Mouse (Mus musculus): ENCODE measurements around the gene Usp37. TPM values are rescaled to one million over a fixed set of nuclear protein-coding genes. Genes with fewer than 3 reads are reported as not detected.
A peak's percentile ranks its signal among the peaks of the same experiment; 100 is the strongest.

Usp37 gene
- polyA plus RNA-seq, 1 experiment from 2014 or later: 9.1 TPM

GRCm38 (mm10) chr1:74389831-74390286, 154.2 kb downstream of the Usp37 start:
- H3K4me3 ChIP-seq (ENCODE audit: low read depth, low read length): peak overlapping the region; percentile 20

GRCm38 (mm10) chr1:74388398-74388920, 155.6 kb downstream of the Usp37 start:
- no peak overlapping the region for H3K4me3 ChIP-seq (ENCODE audit: low read depth, low read length)
- H3K36me3 ChIP-seq (ENCODE audit: insufficient read depth, low read length): no peaks in the 10 kb centered on the region
- DNase-seq (ENCODE audit: low spot score) (no peak), ATAC-seq (no peak)
- peaks cover 9% of the 10 kb centered on the region; the same call in 1 of the 2 replicates for H3K4me1 ChIP-seq (ENCODE audit: insufficient read depth, low read depth, low read length)
- 80% methylated on average over 7 of the region's 7 CpGs for WGBS
- H3K27ac ChIP-seq (ENCODE audit: low read length): no peak overlapping the region
- H3K4me2 ChIP-seq (replicated peaks; ENCODE audit: low read depth, low read length): no peak overlapping the region
- no peak overlapping the region for H3K9ac ChIP-seq (replicated peaks; ENCODE audit: low read depth)
- TF ChIP-seq EP300 (IDR thresholded peaks at IDR 0.05): no peak
- H3K27me3 ChIP-seq (replicated peaks; ENCODE audit: insufficient read depth, low read length): no peaks in the 10 kb centered on the region
- no peaks in the 10 kb centered on the region for H3K9me3 ChIP-seq (ENCODE audit: low read length)

More at GRCm38 (mm10) chr1:74389831-74390286, 154.2 kb downstream of the Usp37 start:
- H3K9ac ChIP-seq (replicated peaks; ENCODE audit: low read depth): peak overlapping the region; percentile 13
- ATAC-seq (no peak), DNase-seq (ENCODE audit: low spot score) (peak; percentile 68)
- H3K36me3 ChIP-seq (ENCODE audit: insufficient read depth, low read length): no peaks in the 10 kb centered on the region; the same call in 1 of the 2 replicates
- WGBS: 4% methylated on average over 28 of the region's 29 CpGs
- H3K4me2 ChIP-seq (replicated peaks; ENCODE audit: low read depth, low read length): peak overlapping the region; percentile 79
- peak overlapping the region; percentile 100 for H3K27ac ChIP-seq (ENCODE audit: low read length)
- no peaks in the 10 kb centered on the region for H3K27me3 ChIP-seq (replicated peaks; ENCODE audit: insufficient read depth, low read length)
- TF ChIP-seq CTCF (IDR thresholded peaks at IDR 0.05) (no peak), EP300 (IDR thresholded peaks at IDR 0.05) (no peak)
- peaks cover 9% of the 10 kb centered on the region; the same call in 1 of the 2 replicates for H3K4me1 ChIP-seq (ENCODE audit: insufficient read depth, low read depth, low read length)
- no peaks in the 10 kb centered on the region for H3K9me3 ChIP-seq (ENCODE audit: low read length)

GRCm38 (mm10) chr1:74387386-74387988, 156.6 kb downstream of the Usp37 start:
- Histone ChIP-seq H3K27me3 (replicated peaks; ENCODE audit: insufficient read depth, low read length) (no peaks in the 10 kb centered on the region), H3K9me3 (ENCODE audit: low read length) (no peaks in the 10 kb centered on the region), H3K9ac (replicated peaks; ENCODE audit: low read depth) (no peak overlapping the region), H3K4me3 (ENCODE audit: low read depth, low read length) (peak overlapping the region; percentile 47; the same call in 1 of the 2 replicates), H3K27ac (ENCODE audit: low read length) (peak overlapping the region; percentile 98), H3K4me1 (ENCODE audit: insufficient read depth, low read depth, low read length) (0 out of 2 replicates have a peak, but pooled peaks cover 3% of the 10 kb centered on the region), H3K36me3 (ENCODE audit: insufficient read depth, low read length) (no peaks in the 10 kb centered on the region), H3K4me2 (replicated peaks; ENCODE audit: low read depth, low read length) (peak overlapping the region; percentile 69; the same call in 1 of the 2 replicates)
- DNase-seq (ENCODE audit: low spot score) (no peak), ATAC-seq (no peak)
- WGBS: 47% methylated on average over 15 of the region's 15 CpGs
- no peak for TF ChIP-seq CTCF (IDR thresholded peaks at IDR 0.05)
- no peak for TF ChIP-seq EP300 (IDR thresholded peaks at IDR 0.05)

GRCm38 (mm10) chr1:74386714-74387385, 157.2 kb downstream of the Usp37 start:
- peak; percentile 78; the same call in 1 of the 2 replicates for TF ChIP-seq EP300 (IDR thresholded peaks at IDR 0.05)
- TF ChIP-seq CTCF (IDR thresholded peaks at IDR 0.05): peak; percentile 71
- Histone ChIP-seq H3K4me3 (ENCODE audit: low read depth, low read length) (peak overlapping the region; percentile 47), H3K9me3 (ENCODE audit: low read length) (no peaks in the 10 kb centered on the region), H3K27me3 (replicated peaks; ENCODE audit: insufficient read depth, low read length) (no peaks in the 10 kb centered on the region), H3K36me3 (ENCODE audit: insufficient read depth, low read length) (no peaks in the 10 kb centered on the region), H3K4me1 (ENCODE audit: insufficient read depth, low read depth, low read length) (0 out of 2 replicates have a peak, but pooled peaks cover 3% of the 10 kb centered on the region), H3K9ac (replicated peaks; ENCODE audit: low read depth) (peak overlapping the region; percentile 72), H3K4me2 (replicated peaks; ENCODE audit: low read depth, low read length) (peak overlapping the region; percentile 69), H3K27ac (ENCODE audit: low read length) (peak overlapping the region; percentile 98)
- WGBS: under 1% methylated on average over 26 of the region's 26 CpGs
- DNase-seq (ENCODE audit: low spot score) (peak; percentile 97), ATAC-seq (peak; percentile 83)

- 44% methylated on average over 7 of the region's 10 CpGs for WGBS
- Histone ChIP-seq H3K27me3 (replicated peaks; ENCODE audit: insufficient read depth, low read length) (no peaks in the 10 kb centered on the region), H3K27ac (ENCODE audit: low read length) (peak overlapping the region; percentile 98), H3K4me2 (replicated peaks; ENCODE audit: low read depth, low read length) (peak overlapping the region; percentile 69), H3K9ac (replicated peaks; ENCODE audit: low read depth) (peak overlapping the region; percentile 72), H3K4me1 (ENCODE audit: insufficient read depth, low read depth, low read length) (0 out of 2 replicates have a peak, but pooled peaks cover 3% of the 10 kb centered on the region), H3K4me3 (ENCODE audit: low read depth, low read length) (peak overlapping the region; percentile 47), H3K36me3 (ENCODE audit: insufficient read depth, low read length) (no peaks in the 10 kb centered on the region), H3K9me3 (ENCODE audit: low read length) (no peaks in the 10 kb centered on the region)
- TF ChIP-seq EP300 (IDR thresholded peaks at IDR 0.05) (no peak), CTCF (IDR thresholded peaks at IDR 0.05) (no peak)
- DNase-seq (ENCODE audit: low spot score): no peak
- no peak for ATAC-seq
Measured at GRCm38 (mm10) chr1:74386363-74386713, 157.7 kb downstream of the Usp37 start.

- no peak overlapping the region for H3K27ac ChIP-seq (ENCODE audit: low read length)
- no peak overlapping the region for H3K9ac ChIP-seq (replicated peaks; ENCODE audit: low read depth)
- 88% methylated on average over 8 of the region's 8 CpGs for WGBS
- no peaks in the 10 kb centered on the region for H3K9me3 ChIP-seq (ENCODE audit: low read length)
- H3K27me3 ChIP-seq (replicated peaks; ENCODE audit: insufficient read depth, low read length): no peaks in the 10 kb centered on the region
- TF ChIP-seq CTCF (IDR thresholded peaks at IDR 0.05) (no peak), EP300 (IDR thresholded peaks at IDR 0.05) (no peak)
- no peak overlapping the region for H3K4me3 ChIP-seq (ENCODE audit: low read depth, low read length)
- H3K36me3 ChIP-seq (ENCODE audit: insufficient read depth, low read length): no peaks in the 10 kb centered on the region
- ATAC-seq: no peak
- 0 out of 2 replicates have a peak, but pooled peaks cover 3% of the 10 kb centered on the region for H3K4me1 ChIP-seq (ENCODE audit: insufficient read depth, low read depth, low read length)
- DNase-seq (ENCODE audit: low spot score): no peak
- no peak overlapping the region for H3K4me2 ChIP-seq (replicated peaks; ENCODE audit: low read depth, low read length)
Measured at GRCm38 (mm10) chr1:74385531-74385930, 158.6 kb downstream of the Usp37 start.

MicroRNAs encoded within 50 kb of the gene (microRNA counts, 519-probe panel; counts per million panel counts)
- microRNA mmu-miR-26b: 5,617 counts per million, percentile 72 among the panel's probes with 10 or more counts

Small RNA genes lying within 50 kb of the gene (microRNA-seq; reads per million reads assigned to microRNA genes)
- not detected for gene Gm25035
- gene Mir26b: 54,464 reads per million, percentile 99 among the genes with 10 or more reads in this experiment

Other genes starting within 250 kb of the Usp37 start
- 148 and 149 TPM in 2 replicates for gene Tmbim1, start 238.7 kb downstream of the Usp37 start, polyA plus RNA-seq (2015; fragmentation: Nextera tagmentation; extraction: Ambion mirVana)
- gene Catip, start 182.2 kb downstream of the Usp37 start, polyA plus RNA-seq (2015; fragmentation: Nextera tagmentation; extraction: Ambion mirVana): 3.4 and 5.1 TPM in 2 replicates
- 4.6 and 4.8 TPM in 2 replicates for gene Slc11a1, start 169.1 kb downstream of the Usp37 start, polyA plus RNA-seq (2015; fragmentation: Nextera tagmentation; extraction: Ambion mirVana)
- gene Ctdsp1, start 152.8 kb downstream of the Usp37 start, polyA plus RNA-seq (2015; fragmentation: Nextera tagmentation; extraction: Ambion mirVana): 72.5 and 75.0 TPM in 2 replicates
- 0.75 and 1.3 TPM in 2 replicates for gene Vil1, start 134.9 kb downstream of the Usp37 start, polyA plus RNA-seq (2015; fragmentation: Nextera tagmentation; extraction: Ambion mirVana)
- gene Cnot9, start 38.2 kb downstream of the Usp37 start, polyA plus RNA-seq (2015; fragmentation: Nextera tagmentation; extraction: Ambion mirVana): 20.0 and 20.9 TPM in 2 replicates
- gene Plcd4, start 1.4 kb downstream of the Usp37 start, polyA plus RNA-seq (2015; fragmentation: Nextera tagmentation; extraction: Ambion mirVana): 0.27 and 0.90 TPM in 2 replicates
- 2.7 and 3.1 TPM in 2 replicates for gene Zfp142, start 44.0 kb upstream of the Usp37 start, polyA plus RNA-seq (2015; fragmentation: Nextera tagmentation; extraction: Ambion mirVana)
- 7.1 and 8.3 TPM in 2 replicates for gene Bcs1l, start 44.0 kb upstream of the Usp37 start, polyA plus RNA-seq (2015; fragmentation: Nextera tagmentation; extraction: Ambion mirVana)
- gene Rnf25, start 57.1 kb upstream of the Usp37 start, polyA plus RNA-seq (2015; fragmentation: Nextera tagmentation; extraction: Ambion mirVana): 26.6 and 26.9 TPM in 2 replicates
- 12.5 and 16.3 TPM in 2 replicates for gene Stk36, start 57.2 kb upstream of the Usp37 start, polyA plus RNA-seq (2015; fragmentation: Nextera tagmentation; extraction: Ambion mirVana)
- gene Ttll4, start 117.5 kb upstream of the Usp37 start, polyA plus RNA-seq (2015; fragmentation: Nextera tagmentation; extraction: Ambion mirVana): 4.2 and 4.7 TPM in 2 replicates
- 5.2 and 5.4 TPM in 2 replicates for gene Cyp27a1, start 169.3 kb upstream of the Usp37 start, polyA plus RNA-seq (2015; fragmentation: Nextera tagmentation; extraction: Ambion mirVana)
- 2.6 and 4.6 TPM in 2 replicates for gene Prkag3, start 204.9 kb upstream of the Usp37 start, polyA plus RNA-seq (2015; fragmentation: Nextera tagmentation; extraction: Ambion mirVana)
- 0.36 and 0.50 TPM in 2 replicates for gene Wnt6, start 227.6 kb upstream of the Usp37 start, polyA plus RNA-seq (2015; fragmentation: Nextera tagmentation; extraction: Ambion mirVana)
- gene Wnt10a, start 247.2 kb upstream of the Usp37 start, polyA plus RNA-seq (2015; fragmentation: Nextera tagmentation; extraction: Ambion mirVana): not detected in 2 replicates

Data from lung, postnatal 0 days (tissue).